Mouse (Mus musculus): ENCODE data around the gene Lrrn1.

DNA sequence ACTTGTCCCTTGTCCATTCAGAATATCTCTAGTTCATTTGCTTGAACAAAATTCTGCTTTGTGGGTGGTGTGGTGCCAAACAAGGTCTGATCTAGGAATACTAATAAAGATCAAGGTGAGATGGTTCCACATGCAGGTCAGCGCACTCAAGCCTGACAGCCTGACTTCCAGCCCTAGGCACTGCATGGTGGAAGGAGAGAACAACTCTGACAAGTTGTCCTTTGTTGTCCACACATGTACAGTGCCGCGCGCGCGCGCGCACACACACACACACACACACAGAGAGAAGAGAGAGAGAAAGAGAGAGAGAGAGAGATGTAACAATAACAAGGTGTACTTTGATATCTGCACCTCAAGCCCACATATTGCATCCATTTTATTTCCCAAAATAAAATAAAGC, 47.7 kb downstream of the Lrrn1 start:
- TF ChIP-seq CTCF (IDR thresholded peaks at IDR 0.05; ENCODE audit: control insufficient read depth, insufficient read depth, insufficient read length) (no peak), USF1 (IDR thresholded peaks at IDR 0.05; ENCODE audit: low read depth) (no peak)

Data from C2C12 (cell line).